Mouse (Mus musculus) monocyte, adult 5-6 weeks (primary cell): Measurements from ENCODE around the gene Gja5. TPM values are rescaled to one million over a fixed set of nuclear protein-coding genes. Genes with fewer than 3 reads are reported as not detected.

Experiments used
- ATAC-seq: fragments of 153-309, 156-312 bp; replicated peaks from 2 replicates; pipeline ENCODE4 v1.8.0; 2017; ENCODE audit warnings: mild to moderate bottlenecking; ENCODE audit not compliant: low TSS enrichment, insufficient number of reproducible peaks, severe bottlenecking, poor library complexity, low FRiP score
- total RNA-seq: library from RNA; stranded (forward); fragments of 200-1000, 200-491, 200-594 nt; gene quantifications from 3 replicates; pipeline ENCODE4 v1.2.3, GENCODE M21; 2017

Gja5 gene
- total RNA-seq, 1 experiment from 2014 or later: not detected

- no peak for ATAC-seq
Measured at GRCm38 (mm10) chr3:96924631-96925030, 20.1 kb downstream of the Gja5 start.

GRCm38 (mm10) chr3:96925920-96926319 is 21.4 kb downstream of the Gja5 start, which contains the start of gene Gja8:
Gja8 (minus strand) TSS chr3:96926020.
- no peak for ATAC-seq

- ATAC-seq: no peak
Measured at GRCm38 (mm10) chr3:96931261-96931681, 26.8 kb downstream of the Gja5 start.

- no peak; the same call in 1 of the 2 replicates for ATAC-seq
Measured at GRCm38 (mm10) chr3:96936241-96936640, 31.7 kb downstream of the Gja5 start.

GRCm38 (mm10) chr3:96937606-96938005 is 33.1 kb downstream of the Gja5 start:
- ATAC-seq: no peak

- ATAC-seq: peak; percentile 52; the same call in 1 of the 2 replicates
Measured at GRCm38 (mm10) chr3:96938738-96939137, 34.2 kb downstream of the Gja5 start.

- ATAC-seq: no peak
Measured at GRCm38 (mm10) chr3:96942706-96943105, 38.2 kb downstream of the Gja5 start.

- ATAC-seq: no peak
Measured at GRCm38 (mm10) chr3:96953489-96954233, 49.2 kb downstream of the Gja5 start.

- no peak for ATAC-seq
Measured at GRCm38 (mm10) chr3:96960597-96960996, 56.1 kb downstream of the Gja5 start.

GRCm38 (mm10) chr3:96963088-96964034 is 58.9 kb downstream of the Gja5 start:
- no peak for ATAC-seq

- ATAC-seq: no peak
Measured at GRCm38 (mm10) chr3:96970986-96971385, 66.5 kb downstream of the Gja5 start.

GRCm38 (mm10) chr3:96974467-96974866 is 70.0 kb downstream of the Gja5 start:
- ATAC-seq: no peak

GRCm38 (mm10) chr3:96975628-96976027 is 71.1 kb downstream of the Gja5 start:
- ATAC-seq: no peak

GRCm38 (mm10) chr3:96977507-96977906 is 73.0 kb downstream of the Gja5 start:
- no peak for ATAC-seq

GRCm38 (mm10) chr3:96978469-96978868 is 74.0 kb downstream of the Gja5 start:
- no peak for ATAC-seq

- ATAC-seq: no peak
Measured at GRCm38 (mm10) chr3:96979020-96979419, 74.5 kb downstream of the Gja5 start.

- no peak for ATAC-seq
Measured at GRCm38 (mm10) chr3:96981833-96982232, 77.3 kb downstream of the Gja5 start.

GRCm38 (mm10) chr3:96982666-96983065 is 78.2 kb downstream of the Gja5 start:
- ATAC-seq: no peak

GRCm38 (mm10) chr3:96992526-96992925 is 88.0 kb downstream of the Gja5 start:
- ATAC-seq: no peak
